Mouse (Mus musculus) hindbrain, embryonic 13.5 days (tissue): Measurements from ENCODE around the gene Zc3h7b. TPM values are rescaled to one million over a fixed set of nuclear protein-coding genes. Genes with fewer than 3 reads are reported as not detected.
"Not testable (repeated sequence)": the region's sequence is repeated elsewhere in the genome, so short reads cannot be mapped to it uniquely, and the experiment has no call there.

Source experiments
- ATAC-seq: fragments of 200-750 bp; cut with Nextera tagmentation; 2 replicates; pipeline ENCODE4 v1.8.0; 2017; ENCODE audit warnings: moderate TSS enrichment; ENCODE audit not compliant: low FRiP score
- H3K27ac ChIP-seq: fragments of 300-500 bp; sonication (generic); 2 replicates; pipeline ENCODE4 v1.5.1; 2015; ENCODE audit warnings: inconsistent platforms, mild to moderate bottlenecking, moderate library complexity
- H3K27me3 ChIP-seq: fragments of 300-500 bp; sonication (generic); 2 replicates; pipeline ENCODE4 v1.6.1; 2015; ENCODE audit warnings: mild to moderate bottlenecking, inconsistent platforms
- H3K36me3 ChIP-seq: fragments of 300-500 bp; sonication (generic); 2 replicates; pipeline ENCODE4 v1.6.1; 2015; ENCODE audit warnings: mild to moderate bottlenecking, inconsistent platforms
- H3K4me1 ChIP-seq: fragments of 300-500 bp; sonication (generic); replicated peaks from 2 replicates; pipeline ENCODE4 v1.6.1; 2015; ENCODE audit warnings: inconsistent platforms
- H3K4me2 ChIP-seq: fragments of 300-500 bp; sonication (generic); 2 replicates; pipeline ENCODE4 v1.6.1; 2015; ENCODE audit warnings: inconsistent platforms, mild to moderate bottlenecking, moderate library complexity
- H3K4me3 ChIP-seq: fragments of 300-500 bp; sonication (generic); 2 replicates; pipeline ENCODE4 v1.5.1; 2015; ENCODE audit warnings: mild to moderate bottlenecking, inconsistent platforms
- H3K9ac ChIP-seq: fragments of 300-500 bp; sonication (generic); 2 replicates; pipeline ENCODE4 v1.6.1; 2015; ENCODE audit warnings: mild to moderate bottlenecking, inconsistent platforms
- H3K9me3 ChIP-seq: fragments of 300-500 bp; sonication (generic); 2 replicates; pipeline ENCODE4 v1.6.1; 2016; ENCODE audit warnings: inconsistent platforms
- WGBS: fragments of 180-500 bp; shearing (Covaris S2); methylation state at CpG from one replicate; pipeline ENCODE4 v1.1.7; 2015; 5-methylcytosine and 5-hydroxymethylcytosine counted together
- polyA plus RNA-seq: library from polyadenylated mRNA; unstranded; fragments of >200 nt; fragmentation: Nextera tagmentation; extraction: Ambion mirVana; gene quantifications from 2 replicates; pipeline ENCODE4 v1.2.1, GENCODE M21; 2015

The Zc3h7b gene
- polyA plus RNA-seq, 1 experiment from 2014 or later = 42.6 TPM

DNA sequence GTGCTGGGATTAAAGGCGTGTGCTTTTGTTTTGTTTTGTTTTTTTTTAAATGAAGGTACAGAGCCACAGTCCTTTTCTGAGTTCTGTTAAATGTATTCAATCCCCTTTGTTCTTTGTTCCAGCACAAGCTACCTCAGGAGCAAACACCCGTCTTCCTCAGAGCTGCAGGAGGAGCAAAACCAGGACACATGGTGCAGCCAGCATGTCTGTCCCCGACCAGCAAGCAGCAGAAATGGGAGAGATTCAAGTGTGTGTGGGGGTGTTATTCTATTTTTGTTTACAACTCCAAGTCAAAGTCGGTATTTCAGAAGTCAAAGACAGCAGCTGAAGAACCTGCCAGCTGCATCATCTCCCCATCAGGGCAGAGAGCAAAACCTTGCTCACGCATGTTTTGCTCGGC, 31.1 kb upstream of the Zc3h7b start:
- Histone ChIP-seq H3K4me2 (no peak overlapping the region), H3K36me3 (peaks cover 92% of the 10 kb centered on the region), H3K9me3 (no peaks in the 10 kb centered on the region), H3K4me3 (no peak overlapping the region), H3K4me1 (peaks cover 11% of the 10 kb centered on the region), H3K9ac (no peak overlapping the region), H3K27ac (no peak overlapping the region), H3K27me3 (no peaks in the 10 kb centered on the region)
- 88% methylated on average over 6 of the region's 6 CpGs for WGBS
- ATAC-seq = no peak

DNA sequence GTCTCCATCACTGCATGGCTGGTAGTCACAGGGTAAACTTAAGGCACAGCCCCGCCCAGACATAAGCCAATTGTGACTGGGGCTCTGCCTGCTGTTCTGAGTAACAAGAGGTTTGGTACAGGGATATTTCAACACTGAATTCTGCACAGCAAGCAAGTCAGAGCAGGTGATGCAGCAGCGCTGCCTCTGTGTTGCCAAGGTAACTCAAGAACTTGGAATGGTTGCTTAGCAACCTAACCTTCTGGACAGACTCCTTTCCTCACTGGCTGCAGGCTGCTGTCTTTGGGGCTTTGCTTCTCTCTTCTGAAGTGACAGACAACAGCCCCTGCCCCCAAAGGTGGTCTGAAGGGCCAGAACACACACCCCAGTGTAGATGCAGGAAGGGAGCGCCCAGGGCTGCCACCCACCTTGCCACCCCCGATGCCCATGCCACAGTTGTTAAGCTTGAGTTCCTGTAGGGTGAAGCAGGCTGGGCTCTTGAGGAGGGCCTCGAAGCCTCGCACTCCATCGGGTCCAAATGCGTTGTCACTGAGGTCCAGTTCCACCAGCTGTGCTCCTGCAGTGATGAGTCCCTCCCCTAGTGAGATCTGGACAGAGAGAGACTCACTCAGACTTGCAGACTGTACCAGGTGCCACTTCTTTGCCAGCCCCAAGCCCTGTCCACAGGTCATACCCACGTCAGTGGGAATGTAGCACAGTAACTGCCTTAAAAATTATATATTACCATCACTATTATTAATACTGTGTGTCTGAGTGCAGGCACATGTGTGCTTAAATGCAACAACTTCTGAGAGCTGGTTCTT, 26.3 kb upstream of the Zc3h7b start:
- peaks cover 14% of the 10 kb centered on the region for H3K4me1 ChIP-seq
- H3K4me2 ChIP-seq = no peak overlapping the region
- peak overlapping the region; percentile 82 for H3K27ac ChIP-seq
- no peak overlapping the region for H3K4me3 ChIP-seq
- 87% methylated on average over 9 of the region's 9 CpGs for WGBS
- ATAC-seq = peak; percentile 71
- H3K9ac ChIP-seq = 0 out of 2 replicates have a peak overlapping the region, but pooled peaks have one; percentile 2
- H3K9me3 ChIP-seq = no peaks in the 10 kb centered on the region
- no peaks in the 10 kb centered on the region for H3K27me3 ChIP-seq
- peaks cover 92% of the 10 kb centered on the region for H3K36me3 ChIP-seq

DNA sequence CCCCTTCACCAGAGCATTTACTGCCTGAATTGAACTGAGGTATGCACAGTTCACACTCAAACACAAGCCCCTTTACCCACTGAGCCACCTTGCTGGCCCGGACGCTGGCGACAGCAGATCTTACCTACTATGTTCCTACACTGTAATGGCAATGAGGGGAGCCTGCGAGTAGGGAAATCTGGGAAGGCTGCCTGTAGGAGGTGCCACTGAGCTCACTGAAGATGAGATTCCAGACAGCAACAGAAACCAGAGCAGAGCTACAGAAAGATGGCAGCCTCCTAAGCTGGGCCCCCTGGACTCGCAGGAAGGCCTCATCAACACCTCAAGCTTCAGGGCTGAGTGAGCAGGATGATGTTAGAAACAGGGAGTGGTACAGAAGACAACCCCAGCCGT, 25.7 kb upstream of the Zc3h7b start:
- Histone ChIP-seq H3K27me3 (no peaks in the 10 kb centered on the region), H3K4me2 (no peak overlapping the region), H3K9me3 (no peaks in the 10 kb centered on the region), H3K4me1 (peaks cover 14% of the 10 kb centered on the region), H3K4me3 (no peak overlapping the region), H3K27ac (peak overlapping the region; percentile 82), H3K9ac (no peak overlapping the region), H3K36me3 (peaks cover 92% of the 10 kb centered on the region)
- 95% methylated on average over 6 of the region's 6 CpGs for WGBS
- ATAC-seq = no peak

DNA sequence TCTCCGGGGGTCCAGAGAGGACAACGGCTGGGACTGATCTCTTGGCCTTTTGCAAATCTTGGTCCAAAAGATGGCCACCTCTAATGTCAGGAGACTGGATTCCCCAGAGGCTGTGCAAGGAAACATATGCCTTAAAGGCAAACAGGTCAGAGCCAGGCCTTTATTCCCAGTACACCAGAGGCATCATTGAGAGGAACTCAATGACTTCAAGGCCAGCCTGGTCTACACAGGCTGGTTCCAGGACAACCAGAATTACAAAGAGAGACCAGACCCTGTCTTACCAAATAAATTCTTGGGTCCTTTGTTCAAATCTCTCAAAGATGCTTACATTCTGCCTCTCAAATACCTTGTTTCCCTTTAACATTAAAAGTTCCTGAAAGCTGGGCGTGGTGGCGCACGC, 22.5 kb upstream of the Zc3h7b start:
- no peak overlapping the region for H3K9ac ChIP-seq
- H3K4me2 ChIP-seq = no peak overlapping the region
- H3K36me3 ChIP-seq = peaks cover 78% of the 10 kb centered on the region
- H3K9me3 ChIP-seq = no peaks in the 10 kb centered on the region
- no peak overlapping the region for H3K27ac ChIP-seq
- no peak for ATAC-seq
- no peaks in the 10 kb centered on the region for H3K27me3 ChIP-seq
- H3K4me3 ChIP-seq = no peak overlapping the region
- 99% methylated on average over 5 of the region's 5 CpGs for WGBS
- peaks cover 27% of the 10 kb centered on the region for H3K4me1 ChIP-seq

DNA sequence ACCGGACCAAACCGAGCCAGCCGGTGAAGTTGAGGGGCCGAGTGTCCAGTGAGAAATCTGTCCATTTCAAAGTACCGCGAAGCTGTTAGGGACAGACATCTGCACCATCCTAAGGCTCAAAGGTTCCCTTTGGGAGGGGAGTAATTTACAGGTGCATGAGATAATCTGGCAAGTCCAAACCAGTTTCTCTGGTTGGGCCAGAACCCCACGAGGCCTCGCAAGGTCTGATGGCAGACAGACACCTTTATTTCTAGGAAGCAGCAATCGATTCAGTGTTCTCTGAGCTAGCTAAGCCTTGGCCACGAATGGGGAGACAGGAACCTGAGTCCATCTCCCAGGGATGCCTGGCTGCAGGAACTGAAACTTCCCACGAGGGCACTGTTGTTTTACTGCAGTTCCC, 21.2 kb upstream of the Zc3h7b start:
- WGBS = 96% methylated on average over 11 of the region's 11 CpGs
- Histone ChIP-seq H3K4me2 (no peak overlapping the region), H3K9ac (0 out of 2 replicates have a peak overlapping the region, but pooled peaks have one; percentile 13), H3K9me3 (no peaks in the 10 kb centered on the region), H3K27ac (no peak overlapping the region), H3K4me3 (no peak overlapping the region), H3K36me3 (peaks cover 65% of the 10 kb centered on the region), H3K27me3 (no peaks in the 10 kb centered on the region), H3K4me1 (peaks cover 30% of the 10 kb centered on the region)
- ATAC-seq = no peak

DNA sequence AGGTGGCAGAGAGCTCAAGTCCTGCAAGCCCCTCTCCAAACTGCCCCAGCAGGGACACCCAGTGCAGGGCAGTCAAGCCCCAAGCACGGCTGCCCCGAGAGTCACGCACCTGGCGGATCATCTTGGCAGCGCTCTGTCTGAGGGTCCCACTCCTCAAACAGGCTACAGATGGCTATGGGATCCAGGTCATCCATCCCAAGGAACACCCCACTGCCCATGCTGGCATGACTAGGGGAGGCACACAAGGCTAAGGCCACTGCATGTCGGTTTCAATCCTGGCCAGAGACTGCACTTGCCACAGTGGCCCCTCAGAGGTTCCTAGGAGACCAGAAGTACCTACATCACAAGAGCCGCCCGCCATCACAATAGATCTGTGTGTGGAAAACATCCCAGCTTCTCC, 18.9 kb upstream of the Zc3h7b start:
- 95% methylated on average over 8 of the region's 8 CpGs for WGBS
- Histone ChIP-seq H3K9ac (no peak overlapping the region), H3K4me3 (no peak overlapping the region), H3K9me3 (no peaks in the 10 kb centered on the region), H3K4me2 (no peak overlapping the region), H3K27me3 (no peaks in the 10 kb centered on the region), H3K36me3 (peaks cover 42% of the 10 kb centered on the region), H3K27ac (no peak overlapping the region), H3K4me1 (peaks cover 32% of the 10 kb centered on the region)
- no peak for ATAC-seq

DNA sequence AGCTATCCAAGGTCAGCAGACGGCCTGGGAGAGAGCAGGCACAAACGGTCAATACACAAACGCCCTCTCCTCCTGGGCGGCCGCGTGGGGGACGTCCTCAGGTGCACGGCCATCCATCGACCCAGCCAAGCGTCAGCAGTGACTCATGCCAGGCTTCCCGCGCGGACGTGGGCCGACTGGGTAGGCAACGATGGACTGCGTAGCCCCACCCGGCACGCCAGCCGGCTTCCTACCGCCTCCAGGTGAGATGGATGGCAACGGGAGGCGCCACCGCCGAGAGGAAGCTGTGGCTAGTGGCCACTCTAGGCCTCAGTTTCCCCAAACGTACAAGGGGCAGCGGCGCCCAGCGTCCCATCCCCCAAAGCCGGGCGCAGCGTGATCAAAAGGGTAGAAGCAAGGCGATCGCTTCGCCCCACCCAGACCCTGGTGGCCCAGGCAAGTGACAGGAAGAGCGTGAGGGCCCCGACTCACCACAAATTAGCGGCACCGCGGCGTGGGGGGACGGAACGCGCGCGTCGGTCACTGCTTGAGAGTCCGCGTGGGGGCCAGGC, 15.5 kb upstream of the Zc3h7b start:
- H3K4me1 ChIP-seq = peaks cover 32% of the 10 kb centered on the region
- peaks cover 11% of the 10 kb centered on the region for H3K36me3 ChIP-seq
- no peaks in the 10 kb centered on the region for H3K27me3 ChIP-seq
- peak overlapping the region; percentile 82 for H3K27ac ChIP-seq
- H3K9me3 ChIP-seq = no peaks in the 10 kb centered on the region
- H3K9ac ChIP-seq = peak overlapping the region; percentile 93
- under 1% methylated on average over 49 of the region's 49 CpGs for WGBS
- H3K4me2 ChIP-seq = peak overlapping the region; percentile 94
- peak overlapping the region; percentile 98 for H3K4me3 ChIP-seq
- ATAC-seq = peak; percentile 63

DNA sequence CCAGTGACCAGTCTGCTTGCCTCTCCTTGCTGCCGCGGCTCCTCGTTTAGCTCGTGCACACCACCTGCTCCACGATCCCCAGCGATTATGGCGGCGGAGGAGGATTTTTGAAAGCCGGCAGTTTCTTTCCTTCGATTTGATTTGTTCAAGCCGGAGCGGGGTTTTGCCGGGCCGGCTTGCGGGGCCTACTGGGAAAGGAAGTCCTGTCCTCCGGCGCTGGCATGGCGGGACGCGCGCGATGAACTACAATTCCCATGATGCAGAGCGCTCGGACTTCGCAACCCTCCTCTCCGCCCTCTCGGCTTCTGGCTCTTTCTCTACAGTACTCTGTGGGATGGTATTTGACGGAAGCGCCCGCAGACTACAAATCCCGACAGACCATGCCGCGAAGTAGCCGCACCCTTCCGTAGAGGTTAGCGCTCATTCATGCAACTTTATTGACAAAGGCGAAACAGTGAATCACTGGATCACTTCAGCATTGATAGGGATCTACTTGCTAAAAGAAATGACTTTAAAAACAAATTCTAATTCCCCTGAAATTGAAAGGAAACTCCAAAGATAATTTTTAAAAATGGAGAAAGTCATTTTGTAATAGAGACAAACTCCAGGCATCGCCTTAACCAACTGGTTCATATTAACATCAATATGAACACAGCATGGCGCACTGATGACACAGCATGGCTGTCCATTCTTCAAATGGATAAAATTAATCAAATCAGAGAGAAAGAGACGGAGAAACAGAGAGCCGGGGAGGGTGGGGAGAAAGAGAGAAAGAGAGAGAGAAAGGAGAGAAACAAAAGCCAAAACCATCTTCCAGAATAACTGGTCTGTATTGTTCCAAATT, 14.8 kb upstream of the Zc3h7b start:
- ATAC-seq = peak; percentile 99
- Histone ChIP-seq H3K4me3 (peak overlapping the region; percentile 98), H3K27me3 (no peaks in the 10 kb centered on the region), H3K27ac (peak overlapping the region; percentile 82), H3K9ac (peak overlapping the region; percentile 93), H3K9me3 (no peaks in the 10 kb centered on the region), H3K4me2 (peak overlapping the region; percentile 94), H3K4me1 (peaks cover 32% of the 10 kb centered on the region), H3K36me3 (peaks cover 7% of the 10 kb centered on the region)
- WGBS = 4% methylated on average over 41 of the region's 41 CpGs

DNA sequence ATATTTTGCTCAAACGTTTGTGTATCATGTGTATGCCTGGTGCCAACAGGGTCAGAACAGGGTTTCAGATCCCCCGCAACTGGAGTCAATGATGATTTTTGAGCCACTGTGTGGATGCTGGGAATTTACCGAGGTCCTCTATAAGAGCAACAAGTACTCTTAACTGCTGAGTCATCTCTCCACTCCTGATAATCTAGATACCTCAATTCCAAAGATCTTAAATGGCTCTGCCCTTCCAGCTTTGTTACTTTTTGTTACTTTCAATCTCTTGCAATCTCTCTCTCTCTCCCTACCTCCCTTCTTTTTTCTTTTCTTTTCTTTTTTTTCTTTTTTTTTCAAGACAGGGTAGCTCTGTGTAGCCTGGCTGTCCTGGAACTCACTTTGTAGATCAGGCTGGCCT, 9.8 kb upstream of the Zc3h7b start:
- Histone ChIP-seq H3K4me3 (no peak overlapping the region), H3K4me1 (no peaks in the 10 kb centered on the region), H3K9me3 (no peaks in the 10 kb centered on the region), H3K9ac (no peak overlapping the region), H3K27ac (no peak overlapping the region), H3K4me2 (no peak overlapping the region), H3K36me3 (no peaks in the 10 kb centered on the region), H3K27me3 (no peaks in the 10 kb centered on the region)
- WGBS = 63% methylated on average over 3 of the region's 3 CpGs
- no peak for ATAC-seq

DNA sequence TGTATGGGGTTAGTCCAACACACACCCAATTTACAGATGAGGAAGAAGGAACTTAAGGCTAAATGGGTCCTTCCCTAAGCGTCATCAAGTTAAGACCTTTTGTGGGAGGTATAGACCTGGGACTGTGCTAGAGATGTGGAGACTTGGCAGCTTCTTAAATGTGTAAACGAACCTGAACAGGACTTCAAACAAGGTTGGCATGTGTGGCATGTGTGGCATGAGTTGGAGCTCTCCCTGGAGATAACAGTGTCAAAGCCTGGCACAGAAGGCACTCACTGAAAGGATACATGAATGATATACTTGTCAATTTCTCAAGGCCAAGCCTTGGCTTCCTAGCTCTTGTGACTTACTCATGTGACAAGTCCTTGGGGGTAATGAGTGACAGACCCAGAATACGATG, 5.6 kb upstream of the Zc3h7b start:
- H3K4me1 ChIP-seq = 0 out of 2 replicates have a peak, but pooled peaks cover 2% of the 10 kb centered on the region
- H3K9me3 ChIP-seq = no peaks in the 10 kb centered on the region
- no peak overlapping the region for H3K27ac ChIP-seq
- no peak overlapping the region for H3K9ac ChIP-seq
- H3K36me3 ChIP-seq = no peaks in the 10 kb centered on the region
- H3K4me3 ChIP-seq = no peak overlapping the region
- WGBS = 82% methylated on average over 3 of the region's 3 CpGs
- no peaks in the 10 kb centered on the region for H3K27me3 ChIP-seq
- H3K4me2 ChIP-seq = no peak overlapping the region
- no peak for ATAC-seq

DNA sequence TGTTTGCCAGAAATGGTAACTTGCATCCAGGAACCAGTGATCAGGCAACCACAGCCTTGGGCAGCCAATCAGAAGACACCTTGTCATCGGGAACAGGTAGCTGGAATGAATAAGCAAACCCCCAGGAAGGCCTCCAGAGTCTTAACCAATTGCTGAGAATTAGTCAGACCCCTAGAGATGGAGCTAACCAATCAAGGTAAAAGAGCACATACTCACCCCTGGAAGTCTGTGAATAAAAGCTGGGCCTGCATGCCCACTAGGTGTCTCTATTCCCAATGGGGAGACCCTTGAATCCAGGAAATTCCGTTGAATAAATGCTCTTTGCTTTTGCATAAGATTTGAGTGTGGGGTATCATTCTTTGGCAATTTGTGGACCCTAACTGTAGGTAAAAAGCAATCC, 4.9 kb upstream of the Zc3h7b start:
- H3K27ac ChIP-seq = no peak overlapping the region; the same call in 1 of the 2 replicates
- no peak overlapping the region for H3K4me2 ChIP-seq
- no peak for ATAC-seq
- H3K9me3 ChIP-seq = no peaks in the 10 kb centered on the region
- WGBS = 10% methylated on average over 2 of the region's 2 CpGs
- no peaks in the 10 kb centered on the region for H3K27me3 ChIP-seq
- no peaks in the 10 kb centered on the region for H3K36me3 ChIP-seq
- no peak overlapping the region for H3K4me3 ChIP-seq
- H3K9ac ChIP-seq = no peak overlapping the region
- 0 out of 2 replicates have a peak, but pooled peaks cover 5% of the 10 kb centered on the region for H3K4me1 ChIP-seq

DNA sequence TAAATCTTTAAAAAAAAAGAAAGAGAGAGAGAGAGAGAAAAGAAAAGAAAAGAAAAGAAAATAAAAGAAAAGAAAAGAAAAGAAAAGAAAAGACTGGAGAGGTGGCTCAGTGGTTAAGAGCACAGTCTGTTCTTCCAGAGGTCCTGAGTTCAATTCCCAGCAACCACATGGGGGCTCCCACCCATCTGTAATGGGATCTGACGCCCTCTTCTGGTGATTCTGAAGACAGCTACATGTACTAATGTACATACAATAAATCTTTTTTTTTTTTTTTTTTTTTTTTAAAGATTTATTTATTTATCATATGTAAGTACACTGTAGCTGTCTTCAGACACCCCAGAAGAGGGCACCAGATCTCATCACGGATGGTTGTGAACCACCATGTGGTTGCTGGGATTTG, 2.5 kb upstream of the Zc3h7b start:
- ATAC-seq, H3K27me3 ChIP-seq, H3K9me3 ChIP-seq, H3K4me3 ChIP-seq, H3K36me3 ChIP-seq, H3K4me2 ChIP-seq, H3K27ac ChIP-seq, H3K9ac ChIP-seq: not testable (repeated sequence)
- WGBS = 33% methylated on average over 2 of the region's 2 CpGs
- H3K4me1 ChIP-seq = peaks cover 17% of the 10 kb centered on the region
